ENCODE assay signal across 17 mouse cellular contexts in genomic region chr10:54201727-54202126, GRCm38 (mm10).
DNase-seq lines count a peak whose midpoint lies in the region; ATAC-seq and TF ChIP-seq lines count a peak whose summit lies in the region.
"Had no signal": no experiment of that assay in that cellular context is flagged by ENCODE, and none has a peak within 500 bp of the region (broad histone marks: within the 10 kb centered on the region; RNA-seq: fewer than 3 reads in every experiment).

No protein-coding gene starts in this region.

- no peak overlapping the region for H3K9ac ChIP-seq in forebrain, embryonic 15.5 days (replicated peaks)
- H3K9ac ChIP-seq in forebrain, embryonic 14.5 days (ENCODE audit: low read length) = no peak overlapping the region
- no peak overlapping the region for H3K9ac ChIP-seq in forebrain, postnatal 0 days
- no peak overlapping the region for H3K9ac ChIP-seq in forebrain, embryonic 12.5 days
- H3K9ac ChIP-seq: embryonic facial prominence, embryonic 13.5 days; embryonic facial prominence, embryonic 15.5 days had no signal

- no peaks in the 10 kb centered on the region for H3K27me3 ChIP-seq in forebrain, embryonic 15.5 days
- H3K27me3 ChIP-seq in forebrain, embryonic 14.5 days (replicated peaks; ENCODE audit: control insufficient read depth, insufficient read depth, low read length) = no peaks in the 10 kb centered on the region
- no peaks in the 10 kb centered on the region for H3K27me3 ChIP-seq in forebrain, postnatal 0 days (ENCODE audit: insufficient read depth, low read length)
- H3K27me3 ChIP-seq in forebrain, embryonic 12.5 days = no peaks in the 10 kb centered on the region
- H3K27me3 ChIP-seq: embryonic facial prominence, embryonic 13.5 days; embryonic facial prominence, embryonic 15.5 days had no signal

- H3K4me3 ChIP-seq in forebrain, embryonic 15.5 days = no peak overlapping the region
- H3K4me3 ChIP-seq in forebrain, embryonic 14.5 days (ENCODE audit: low read depth, low read length) = no peak overlapping the region
- H3K4me3 ChIP-seq in forebrain, postnatal 0 days (ENCODE audit: low read depth, low read length) = no peak overlapping the region
- H3K4me3 ChIP-seq in forebrain, embryonic 12.5 days (replicated peaks) = no peak overlapping the region
- H3K4me3 ChIP-seq: embryonic facial prominence, embryonic 13.5 days; embryonic facial prominence, embryonic 15.5 days; erythroblast, embryonic 14.5 days; gastrocnemius, adult 2 months had no signal

- H3K27ac ChIP-seq in forebrain, embryonic 15.5 days (replicated peaks) = no peak overlapping the region
- H3K27ac ChIP-seq in forebrain, embryonic 14.5 days (ENCODE audit: low read depth, low read length) = no peak overlapping the region
- H3K27ac ChIP-seq in forebrain, postnatal 0 days (ENCODE audit: low read depth, low read length) = no peak overlapping the region
- H3K27ac ChIP-seq in forebrain, embryonic 12.5 days = no peak overlapping the region
- H3K27ac ChIP-seq: embryonic facial prominence, embryonic 13.5 days; embryonic facial prominence, embryonic 15.5 days; gastrocnemius, adult 2 months had no signal

- H3K36me3 ChIP-seq in forebrain, embryonic 15.5 days = no peaks in the 10 kb centered on the region
- H3K36me3 ChIP-seq in forebrain, embryonic 14.5 days (ENCODE audit: control insufficient read depth, insufficient read depth, low read length) = no peaks in the 10 kb centered on the region
- H3K36me3 ChIP-seq in forebrain, postnatal 0 days (ENCODE audit: insufficient read depth) = no peaks in the 10 kb centered on the region
- no peaks in the 10 kb centered on the region for H3K36me3 ChIP-seq in forebrain, embryonic 12.5 days (replicated peaks)
- H3K36me3 ChIP-seq: embryonic facial prominence, embryonic 13.5 days; embryonic facial prominence, embryonic 15.5 days had no signal

- H3K4me1 ChIP-seq in forebrain, embryonic 15.5 days = no peaks in the 10 kb centered on the region
- no peaks in the 10 kb centered on the region for H3K4me1 ChIP-seq in forebrain, embryonic 14.5 days (ENCODE audit: control insufficient read depth, insufficient read depth, low read length)
- no peaks in the 10 kb centered on the region for H3K4me1 ChIP-seq in forebrain, postnatal 0 days (ENCODE audit: insufficient read depth)
- H3K4me1 ChIP-seq in forebrain, embryonic 12.5 days = no peaks in the 10 kb centered on the region
- H3K4me1 ChIP-seq: embryonic facial prominence, embryonic 13.5 days; embryonic facial prominence, embryonic 15.5 days had no signal

- no peak for TF ChIP-seq CTCF in forebrain, postnatal 0 days (IDR thresholded peaks at IDR 0.05; ENCODE audit: low read depth)

- H3K4me2 ChIP-seq in forebrain, embryonic 15.5 days (replicated peaks) = no peak overlapping the region
- no peak overlapping the region for H3K4me2 ChIP-seq in forebrain, embryonic 14.5 days (ENCODE audit: low read length)
- no peak overlapping the region for H3K4me2 ChIP-seq in forebrain, postnatal 0 days (ENCODE audit: low read depth)
- no peak overlapping the region for H3K4me2 ChIP-seq in forebrain, embryonic 12.5 days
- H3K4me2 ChIP-seq: embryonic facial prominence, embryonic 13.5 days; embryonic facial prominence, embryonic 15.5 days had no signal

- no peak for DNase-seq in forebrain, embryonic 14.5 days (ENCODE audit: low spot score)
- DNase-seq in forebrain, postnatal 0 days = peak; percentile 10
- no peak for DNase-seq in embryo, embryonic 11 days
- DNase-seq: adrenal gland, adult 2 months; adrenal gland, postnatal 10 days; adrenal gland, postnatal 25 days; cerebellum, adult 11-12 months; cerebellum, adult 2 months; cerebellum, adult 9-10 months; cerebellum, postnatal 10 days; cerebellum, postnatal 25 days; gastrocnemius, adult 2 months had no signal

- 0 out of 2 replicates have a peak, but pooled peaks have one; percentile 38 for ATAC-seq in forebrain, embryonic 15.5 days (replicated peaks)
- no peak for ATAC-seq in forebrain, embryonic 14.5 days
- peak; percentile 92 for ATAC-seq in forebrain, postnatal 0 days
- no peak for ATAC-seq in forebrain, embryonic 12.5 days (ENCODE audit: low FRiP score)

- H3K9me3 ChIP-seq in forebrain, embryonic 15.5 days = no peaks in the 10 kb centered on the region
- no peaks in the 10 kb centered on the region for H3K9me3 ChIP-seq in forebrain, embryonic 14.5 days (replicated peaks; ENCODE audit: control insufficient read depth, low read length)
- no peaks in the 10 kb centered on the region for H3K9me3 ChIP-seq in forebrain, postnatal 0 days (ENCODE audit: low read length)
- no peaks in the 10 kb centered on the region for H3K9me3 ChIP-seq in forebrain, embryonic 12.5 days
- H3K9me3 ChIP-seq: embryonic facial prominence, embryonic 13.5 days; embryonic facial prominence, embryonic 15.5 days had no signal

Comparison
In these comparisons a context has a peak if more than half of its experiments do, and no peak if none do; other contexts are left out.
1. ATAC-seq: peak in forebrain, embryonic 15.5 days (single experiment) and forebrain, postnatal 0 days (single experiment); none in forebrain, embryonic 14.5 days (single experiment) and forebrain, embryonic 12.5 days (single experiment).